Mouse (Mus musculus) limb, embryonic 15.5 days (tissue): ENCODE results near the gene Pnp2. TPM values are rescaled to one million over a fixed set of nuclear protein-coding genes. Genes with fewer than 3 reads are reported as not detected.
"Not testable (repeated sequence)": the region's sequence is repeated elsewhere in the genome, so short reads cannot be mapped to it uniquely, and the experiment has no call there.

Experiments
- ATAC-seq: fragments of 200-750 bp; cut with Nextera tagmentation; 2 replicates; pipeline ENCODE4 v1.8.0; 2017; ENCODE audit warnings: low read depth, moderate TSS enrichment; ENCODE audit not compliant: insufficient number of reproducible peaks, low FRiP score, low TSS enrichment
- H3K27ac ChIP-seq: fragments of 300-500 bp; sonication (generic); 2 replicates; pipeline ENCODE4 v1.5.1; 2015; ENCODE audit warnings: moderate library complexity, mild to moderate bottlenecking, inconsistent platforms
- H3K27me3 ChIP-seq: fragments of 300-500 bp; sonication (generic); 2 replicates; pipeline ENCODE4 v1.6.1; 2015; ENCODE audit warnings: inconsistent platforms
- H3K36me3 ChIP-seq: fragments of 300-500 bp; sonication (generic); 2 replicates; pipeline ENCODE4 v1.6.1; 2015; ENCODE audit warnings: inconsistent platforms
- H3K4me1 ChIP-seq: fragments of 300-500 bp; sonication (generic); 2 replicates; pipeline ENCODE4 v1.6.1; 2015; ENCODE audit warnings: inconsistent platforms
- H3K4me2 ChIP-seq: fragments of 300-500 bp; sonication (generic); 2 replicates; pipeline ENCODE4 v1.6.1; 2015; ENCODE audit warnings: mild to moderate bottlenecking, inconsistent platforms
- H3K4me3 ChIP-seq: fragments of 300-500 bp; sonication (generic); 2 replicates; pipeline ENCODE4 v1.5.1; 2015; ENCODE audit warnings: mild to moderate bottlenecking, inconsistent platforms
- H3K9ac ChIP-seq: fragments of 300-500 bp; sonication (generic); 2 replicates; pipeline ENCODE4 v1.6.1; 2015; ENCODE audit warnings: inconsistent platforms
- H3K9me3 ChIP-seq: fragments of 300-500 bp; sonication (generic); 2 replicates; pipeline ENCODE4 v1.6.1; 2016; ENCODE audit warnings: inconsistent platforms
- WGBS: fragments of 180-500 bp; shearing (Covaris S2); methylation state at CpG from one replicate; pipeline ENCODE4 v1.1.7; 2015; 5-methylcytosine and 5-hydroxymethylcytosine counted together
- polyA plus RNA-seq: library from polyadenylated mRNA; unstranded; fragments of >200 nt; fragmentation: Nextera tagmentation; extraction: Ambion mirVana; gene quantifications from 2 replicates; pipeline ENCODE4 v1.2.1, GENCODE M21; 2015

Pnp2 gene
- 0.31 and 0.54 TPM in 2 replicates for polyA plus RNA-seq

GRCm38 (mm10) chr14:50955942-50956508, at the start of gene Pnp2:
TSS of gene Pnp2 (plus strand) at chr14:50955992.
- not testable (repeated sequence) for H3K4me1 ChIP-seq, H3K4me3 ChIP-seq, H3K27me3 ChIP-seq, H3K36me3 ChIP-seq, H3K9me3 ChIP-seq, H3K27ac ChIP-seq, H3K9ac ChIP-seq, ATAC-seq
- 8% methylated on average over 19 of the region's 19 CpGs for WGBS
- H3K4me2 ChIP-seq = peak within 1 kb of the TSS; percentile 41

- Histone ChIP-seq H3K4me1 (peaks cover 8% of the 10 kb centered on the region), H3K9ac (no peak overlapping the region), H3K27ac (no peak overlapping the region), H3K4me2 (no peak overlapping the region), H3K9me3 (no peaks in the 10 kb centered on the region), H3K4me3 (no peak overlapping the region), H3K36me3 (peaks cover 25% of the 10 kb centered on the region), H3K27me3 (no peaks in the 10 kb centered on the region)
- WGBS = 78% methylated on average over 4 of the region's 4 CpGs
- ATAC-seq = no peak
Measured at GRCm38 (mm10) chr14:50908126-50908525, 47.7 kb upstream of the Pnp2 start.

GRCm38 (mm10) chr14:50911356-50911755, 44.4 kb upstream of the Pnp2 start:
- no peak overlapping the region for H3K4me3 ChIP-seq
- peaks cover 55% of the 10 kb centered on the region for H3K36me3 ChIP-seq
- no peak overlapping the region for H3K27ac ChIP-seq
- 59% methylated on average over 3 of the region's 3 CpGs for WGBS
- no peaks in the 10 kb centered on the region for H3K4me1 ChIP-seq
- no peak for ATAC-seq
- H3K9me3 ChIP-seq = no peaks in the 10 kb centered on the region
- H3K9ac ChIP-seq = no peak overlapping the region
- H3K4me2 ChIP-seq = no peak overlapping the region
- H3K27me3 ChIP-seq = no peaks in the 10 kb centered on the region

GRCm38 (mm10) chr14:50923437-50923836, 32.4 kb upstream of the Pnp2 start:
- H3K9me3 ChIP-seq, H3K27me3 ChIP-seq, ATAC-seq, H3K9ac ChIP-seq, H3K27ac ChIP-seq: not testable (repeated sequence)
- H3K4me3 ChIP-seq = peak overlapping the region; percentile 71
- WGBS = 91% methylated on average over 1 of the region's 1 CpGs
- peak overlapping the region; percentile 46 for H3K4me2 ChIP-seq
- H3K36me3 ChIP-seq = peaks cover 38% of the 10 kb centered on the region
- peaks cover 17% of the 10 kb centered on the region for H3K4me1 ChIP-seq

GRCm38 (mm10) chr14:50924281-50925064, 31.3 kb upstream of the Pnp2 start, which contains the start of the genes Osgep and Apex1:
TSS of gene Osgep (minus strand) at chr14:50924893.
TSS of gene Apex1 (plus strand) at chr14:50924968.
- peaks cover 42% of the 10 kb centered on the region for H3K36me3 ChIP-seq
- peak; percentile 94 for ATAC-seq
- H3K9me3 ChIP-seq = no peaks in the 10 kb centered on the region
- peaks cover 17% of the 10 kb centered on the region for H3K4me1 ChIP-seq
- peak within 1 kb of the TSS; percentile 94 for H3K27ac ChIP-seq
- peak within 1 kb of the TSS; percentile 71 for H3K4me3 ChIP-seq
- under 1% methylated on average over 57 of the region's 57 CpGs for WGBS
- peak within 1 kb of the TSS; percentile 68 for H3K9ac ChIP-seq
- H3K4me2 ChIP-seq = peak within 1 kb of the TSS; percentile 71
- no peaks in the 10 kb centered on the region for H3K27me3 ChIP-seq

- Histone ChIP-seq H3K9me3 (no peaks in the 10 kb centered on the region), H3K36me3 (peaks cover 40% of the 10 kb centered on the region), H3K9ac (peak overlapping the region; percentile 53), H3K27me3 (no peaks in the 10 kb centered on the region), H3K4me1 (peaks cover 24% of the 10 kb centered on the region), H3K27ac (peak overlapping the region; percentile 94), H3K4me2 (peak overlapping the region; percentile 71), H3K4me3 (peak overlapping the region; percentile 71)
- WGBS = under 1% methylated on average over 38 of the region's 38 CpGs
- ATAC-seq = 0 out of 2 replicates have a peak, but pooled peaks have one; percentile 8
Measured at GRCm38 (mm10) chr14:50925111-50925920, 30.5 kb upstream of the Pnp2 start.

GRCm38 (mm10) chr14:50927366-50927765, 28.4 kb upstream of the Pnp2 start:
- no peak overlapping the region for H3K4me3 ChIP-seq
- no peaks in the 10 kb centered on the region for H3K27me3 ChIP-seq
- H3K4me1 ChIP-seq = peaks cover 29% of the 10 kb centered on the region
- H3K36me3 ChIP-seq = peaks cover 34% of the 10 kb centered on the region
- WGBS = 47% methylated on average over 3 of the region's 3 CpGs
- H3K9ac ChIP-seq = no peak overlapping the region
- no peaks in the 10 kb centered on the region for H3K9me3 ChIP-seq
- no peak for ATAC-seq
- no peak overlapping the region for H3K4me2 ChIP-seq
- H3K27ac ChIP-seq = no peak overlapping the region

- peak overlapping the region; percentile 90 for H3K27ac ChIP-seq
Measured at GRCm38 (mm10) chr14:50929951-50930350, 25.8 kb upstream of the Pnp2 start.

GRCm38 (mm10) chr14:50930377-50930753, 25.4 kb upstream of the Pnp2 start:
- no peaks in the 10 kb centered on the region for H3K9me3 ChIP-seq
- H3K4me1 ChIP-seq = peaks cover 23% of the 10 kb centered on the region
- peak overlapping the region; percentile 90 for H3K27ac ChIP-seq
- under 1% methylated on average over 36 of the region's 38 CpGs for WGBS
- peak overlapping the region; percentile 98 for H3K4me3 ChIP-seq
- H3K36me3 ChIP-seq = peaks cover 34% of the 10 kb centered on the region
- H3K27me3 ChIP-seq = no peaks in the 10 kb centered on the region
- H3K9ac ChIP-seq = peak overlapping the region; percentile 94
- peak; percentile 36 for ATAC-seq
- peak overlapping the region; percentile 81 for H3K4me2 ChIP-seq

More at GRCm38 (mm10) chr14:50929951-50930350, 25.8 kb upstream of the Pnp2 start:
- Histone ChIP-seq H3K4me2 (peak overlapping the region; percentile 81), H3K9ac (peak overlapping the region; percentile 94), H3K27me3 (no peaks in the 10 kb centered on the region), H3K9me3 (no peaks in the 10 kb centered on the region), H3K4me1 (peaks cover 24% of the 10 kb centered on the region), H3K4me3 (peak overlapping the region; percentile 98), H3K36me3 (peaks cover 34% of the 10 kb centered on the region)
- 13% methylated on average over 10 of the region's 10 CpGs for WGBS
- ATAC-seq = no peak

- Histone ChIP-seq H3K9ac (peak within 1 kb of the TSS; percentile 94), H3K27me3 (no peaks in the 10 kb centered on the region), H3K4me2 (peak within 1 kb of the TSS; percentile 81), H3K27ac (peak within 1 kb of the TSS; percentile 90), H3K4me1 (peaks cover 18% of the 10 kb centered on the region), H3K9me3 (no peaks in the 10 kb centered on the region), H3K36me3 (peaks cover 33% of the 10 kb centered on the region), H3K4me3 (peak within 1 kb of the TSS; percentile 98)
- peak; percentile 99 for ATAC-seq
- WGBS = under 1% methylated on average over 66 of the region's 68 CpGs
Measured at GRCm38 (mm10) chr14:50930754-50931492, 24.9 kb upstream of the Pnp2 start, which contains the start of the genes Pip4p1 and Pnp. TSS of gene Pip4p1 (minus strand) at chr14:50930856. TSS of gene Pnp (plus strand) at chr14:50931082.

GRCm38 (mm10) chr14:50931493-50932020, 24.2 kb upstream of the Pnp2 start:
- Histone ChIP-seq H3K4me3 (peak overlapping the region; percentile 98), H3K9ac (peak overlapping the region; percentile 11), H3K9me3 (no peaks in the 10 kb centered on the region), H3K36me3 (peaks cover 27% of the 10 kb centered on the region), H3K4me2 (peak overlapping the region; percentile 57), H3K27me3 (no peaks in the 10 kb centered on the region), H3K4me1 (peaks cover 12% of the 10 kb centered on the region), H3K27ac (peak overlapping the region; percentile 90)
- WGBS = 13% methylated on average over 12 of the region's 12 CpGs
- no peak for ATAC-seq
